Mouse (Mus musculus) cerebellum, adult (tissue): ENCODE measurements at regions not wholly inside any gene's neighbourhood (a gene's known extent, or its start where the extent isn't known, plus 50 kb on each side); places are given as distances from the start of the nearest gene placed in this dataset.
A peak's percentile ranks its signal among the peaks of the same experiment; 100 is the strongest.
"Not testable (repeated sequence)": the region's sequence is repeated elsewhere in the genome, so short reads cannot be mapped to it uniquely, and the experiment has no call there.

ENCODE experiments used
- ATAC-seq: cut with Nextera tagmentation; 2 replicates; pipeline ENCODE4 v1.9.2; 2017; ENCODE audit warnings: mild to moderate bottlenecking, moderate library complexity, mixed read lengths; ENCODE audit not compliant: insufficient number of reproducible peaks, low FRiP score, low TSS enrichment

GRCm38 (mm10) chr3:16533643-16534042 is 527.4 kb upstream of the Gm5150 start:
- no peak for ATAC-seq

- ATAC-seq, result not testable (repeated sequence)
Observed at GRCm38 (mm10) chr3:16527511-16527910, 521.3 kb upstream of the Gm5150 start.

- ATAC-seq, result not testable (repeated sequence)
Observed at GRCm38 (mm10) chr3:16488431-16488830, 482.2 kb upstream of the Gm5150 start.

- ATAC-seq, result no peak
Observed at GRCm38 (mm10) chr3:16482750-16483149, 476.5 kb upstream of the Gm5150 start.

GRCm38 (mm10) chr3:16471360-16471759 is 465.1 kb upstream of the Gm5150 start:
- ATAC-seq, result no peak

- peak; percentile 68 for ATAC-seq
Observed at GRCm38 (mm10) chr3:16466388-16466787, 460.2 kb upstream of the Gm5150 start.

- ATAC-seq, result no peak
Observed at GRCm38 (mm10) chr3:16465357-16465756, 459.1 kb upstream of the Gm5150 start.

- ATAC-seq, result no peak
Observed at GRCm38 (mm10) chr3:16464301-16464700, 458.1 kb upstream of the Gm5150 start.

- ATAC-seq, result no peak
Observed at GRCm38 (mm10) chr3:16433033-16433432, 426.8 kb upstream of the Gm5150 start.

- ATAC-seq, result no peak
Observed at GRCm38 (mm10) chr3:16431819-16432115, 425.5 kb upstream of the Gm5150 start.

- ATAC-seq, result no peak
Observed at GRCm38 (mm10) chr3:16431082-16431818, 425.0 kb upstream of the Gm5150 start.
